Mouse (Mus musculus): Measurements from ENCODE around the gene Orc3.
"Not testable (repeated sequence)": the region's sequence is repeated elsewhere in the genome, so short reads cannot be mapped to it uniquely, and the experiment has no call there.

The Orc3 gene

GRCm38 (mm10) chr4:34581489-34581888 lies 33.3 kb downstream of the Orc3 start:
- DNase-seq = not testable (repeated sequence)

DNA sequence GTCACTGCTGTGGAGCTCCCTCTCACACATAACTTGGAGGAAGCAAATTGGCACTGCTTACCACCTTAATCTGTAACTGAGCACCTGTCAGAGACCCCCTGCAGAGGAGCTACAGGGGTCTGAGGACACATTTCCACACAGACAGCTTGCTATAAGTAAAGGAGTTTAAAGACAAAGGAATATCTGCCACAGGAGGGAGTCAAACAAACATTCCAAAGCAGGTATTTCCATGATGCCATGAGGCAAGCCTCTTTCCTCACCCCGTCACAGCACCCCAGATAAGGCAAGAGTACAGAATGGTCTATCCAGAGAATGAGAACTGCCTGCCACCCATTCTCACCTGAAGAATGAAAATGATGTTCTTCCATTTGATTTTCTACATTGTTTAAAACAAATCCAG lies 35.5 kb downstream of the Orc3 start:
- no peak for DNase-seq

DNA sequence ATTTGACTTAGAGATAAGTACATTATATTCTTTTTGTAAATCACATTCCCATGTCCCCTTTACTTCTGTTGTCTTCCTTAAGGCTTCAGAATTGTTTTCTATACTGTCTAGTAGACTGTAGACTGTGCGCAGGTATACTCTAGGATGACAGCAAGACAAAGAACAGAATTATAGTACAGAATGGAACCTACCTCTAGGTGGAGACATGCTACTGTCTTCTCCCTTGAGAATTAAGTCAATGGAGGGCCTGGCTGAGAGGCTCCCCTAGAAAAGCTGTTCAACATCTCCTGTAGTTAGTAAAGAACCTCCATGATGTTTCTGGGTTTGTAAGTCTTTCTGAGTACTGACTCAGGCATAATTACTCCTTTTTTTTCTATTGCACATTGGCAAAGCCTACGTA lies 37.7 kb downstream of the Orc3 start:
- no peak for DNase-seq

DNA sequence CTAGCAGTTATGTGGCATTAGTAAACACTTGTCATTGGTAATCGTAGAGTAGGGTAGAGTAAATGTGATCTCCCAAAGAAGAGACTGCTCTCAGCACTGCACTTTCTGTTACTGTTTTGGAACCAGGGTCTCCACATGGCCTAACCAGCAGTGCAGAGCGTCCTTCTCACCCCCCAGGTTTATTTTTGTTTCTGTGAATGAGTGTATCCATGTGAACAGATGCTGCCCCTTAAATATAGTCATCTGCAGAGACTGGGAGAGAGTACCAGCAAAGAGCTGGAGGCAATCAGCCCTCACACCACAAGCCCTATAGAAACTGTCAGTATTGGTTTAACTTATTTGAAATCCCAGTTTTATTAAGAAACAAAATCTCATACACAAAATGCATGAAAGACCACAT lies 41.9 kb downstream of the Orc3 start:
- DNase-seq = no peak

DNA sequence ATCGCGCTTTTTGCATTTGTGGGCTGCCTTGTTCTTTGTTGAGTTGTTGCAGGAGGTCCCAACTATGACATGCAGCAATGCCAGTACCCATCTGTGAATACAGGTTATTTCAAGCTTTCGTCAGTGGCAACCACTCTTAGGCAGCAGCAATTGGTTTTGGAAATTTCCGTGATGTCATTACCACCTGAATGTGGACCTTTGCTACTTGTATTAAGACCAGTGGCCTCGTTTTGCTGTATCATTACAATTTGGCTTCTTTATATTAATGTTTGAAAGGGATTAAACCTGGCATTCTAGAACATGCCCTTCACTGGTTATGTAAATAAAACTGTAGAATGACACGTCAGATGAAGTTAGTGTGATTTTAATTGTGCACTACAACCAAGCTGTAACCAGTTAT lies 48.5 kb downstream of the Orc3 start:
- DNase-seq = no peak

GRCm38 (mm10) chr4:34560971-34561370 lies 53.8 kb downstream of the Orc3 start:
- DNase-seq = peak; percentile 67

DNA sequence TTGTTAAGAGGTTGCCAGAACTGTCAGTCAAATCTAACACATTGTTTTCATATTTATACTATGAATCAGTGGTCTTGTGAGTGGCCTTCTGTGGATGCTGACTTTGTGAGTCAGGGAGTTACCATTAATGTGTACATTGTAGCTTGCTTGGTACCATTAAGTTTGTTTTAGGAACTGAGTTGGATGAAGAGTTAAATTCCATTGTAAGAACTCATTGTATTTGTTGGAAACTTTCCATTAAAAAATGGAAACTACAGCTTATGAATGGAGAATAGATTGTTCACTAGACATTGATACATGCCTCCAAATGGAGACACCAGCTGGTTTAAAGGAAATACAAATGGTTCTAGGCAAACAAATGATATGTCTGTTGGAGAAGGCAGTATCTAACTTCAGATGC lies 58.6 kb downstream of the Orc3 start:
- no peak for DNase-seq

- DNase-seq = no peak
Observed at GRCm38 (mm10) chr4:34555604-34556003, 59.1 kb downstream of the Orc3 start.

DNA sequence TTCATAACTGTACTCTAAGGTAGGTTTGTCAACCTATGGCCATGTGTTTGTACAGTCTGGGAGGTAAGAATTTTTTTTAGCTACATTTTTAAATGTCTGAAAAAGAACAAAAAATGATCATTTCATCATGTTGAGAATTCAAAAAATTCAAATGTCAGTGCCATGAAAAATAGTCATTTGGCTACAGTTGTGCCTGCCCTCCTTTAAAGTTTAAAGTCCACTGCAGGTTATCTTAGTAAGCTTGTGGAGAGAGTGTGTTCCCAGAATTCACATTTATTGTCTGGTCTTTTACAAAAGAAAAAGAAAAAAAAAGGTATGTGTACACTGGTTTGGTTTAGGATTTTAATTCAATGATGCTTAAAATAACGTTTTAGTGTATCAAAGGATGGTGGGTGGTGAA lies 60.1 kb downstream of the Orc3 start:
- DNase-seq = no peak

DNA sequence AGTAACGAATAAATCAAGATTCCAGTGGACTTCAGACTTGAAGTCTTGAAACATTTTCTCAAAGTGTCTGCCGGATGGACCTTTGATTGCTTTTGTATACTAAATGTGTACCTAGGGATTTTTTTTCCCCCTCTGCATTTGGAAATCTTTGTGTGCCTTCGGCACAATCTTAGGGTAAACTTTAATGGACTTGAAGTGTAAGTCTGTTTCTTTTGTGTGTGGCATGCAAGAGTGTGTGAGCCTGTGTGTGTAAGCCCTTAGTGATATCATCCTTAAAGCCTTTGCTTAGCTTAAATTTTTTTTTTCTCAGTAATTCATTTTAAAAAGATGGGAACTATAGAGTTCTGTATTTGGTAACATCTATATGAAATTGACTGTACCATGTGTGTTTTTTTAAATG lies 62.8 kb downstream of the Orc3 start:
- no peak for DNase-seq

- peak; percentile 63 for DNase-seq
Observed at GRCm38 (mm10) chr4:34551098-34551809, 63.5 kb downstream of the Orc3 start.

GRCm38 (mm10) chr4:34550748-34551097 lies 64.0 kb downstream of the Orc3 start, which contains the start of gene Akirin2:
Gene Akirin2 (plus strand): TSS chr4:34550937.
- no peak for DNase-seq

DNA sequence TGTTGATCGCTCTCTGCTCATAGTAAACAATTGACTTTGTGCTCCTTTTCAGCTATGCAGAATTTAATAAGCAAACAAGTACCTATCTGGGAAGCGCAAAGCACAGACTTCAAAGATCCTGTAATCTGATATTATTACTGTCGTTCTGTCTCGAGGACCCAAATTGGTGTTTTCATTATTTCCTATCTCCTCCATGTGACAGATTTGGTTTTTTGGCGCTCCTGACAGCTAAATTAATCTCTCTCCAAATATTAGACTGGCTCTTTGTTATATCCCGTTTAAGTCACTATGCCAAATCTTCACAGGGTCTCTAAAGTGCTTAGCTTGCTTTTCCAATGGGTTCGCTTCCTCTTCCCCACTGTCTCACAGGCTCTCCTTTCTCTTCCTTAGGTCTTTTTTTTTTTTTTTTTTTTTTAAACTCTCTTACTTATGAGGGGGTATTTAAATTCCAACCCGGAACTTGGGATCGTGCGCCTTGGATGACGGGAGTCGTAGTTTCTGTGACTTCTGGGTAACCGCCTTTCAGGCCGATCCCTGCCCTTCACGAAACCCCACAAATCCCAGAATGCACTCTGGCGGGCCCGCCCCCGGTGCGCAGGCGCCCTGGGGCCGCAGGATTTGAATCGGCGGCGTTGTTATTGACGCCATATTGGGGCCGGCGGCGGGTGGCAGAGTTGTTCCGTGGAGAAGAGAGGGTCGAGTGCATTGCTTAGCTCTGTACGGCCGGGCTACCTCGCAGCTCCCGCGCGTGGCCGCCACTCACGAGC lies 64.6 kb downstream of the Orc3 start:
- DNase-seq = peak; percentile 97

DNA sequence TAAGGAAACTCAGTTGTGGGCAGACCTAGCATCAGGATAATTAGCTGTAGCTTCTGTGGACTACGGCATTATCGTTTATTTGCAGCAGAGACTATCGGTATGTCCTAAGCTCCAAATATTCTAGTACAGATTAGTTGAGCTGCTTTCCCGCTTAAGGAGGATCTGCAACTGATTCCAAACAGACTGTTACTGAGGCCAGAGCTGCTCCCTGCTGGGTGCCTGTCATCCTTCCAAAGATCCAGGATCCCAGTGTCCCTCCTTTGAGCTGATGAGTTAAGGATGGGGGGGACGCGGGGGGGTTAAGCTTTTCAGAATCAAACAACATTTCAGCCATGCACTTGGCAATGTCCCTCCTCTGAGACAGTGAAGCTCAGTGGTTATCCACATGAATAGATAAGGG lies 84.8 kb downstream of the Orc3 start:
- DNase-seq = no peak

GRCm38 (mm10) chr4:34529379-34529778 lies 85.4 kb downstream of the Orc3 start:
- no peak for DNase-seq

GRCm38 (mm10) chr4:34528430-34529100 lies 86.2 kb downstream of the Orc3 start:
- no peak for DNase-seq

GRCm38 (mm10) chr4:34526771-34527170 lies 88.0 kb downstream of the Orc3 start:
- DNase-seq = no peak

- DNase-seq = no peak
Observed at GRCm38 (mm10) chr4:34523586-34523985, 91.2 kb downstream of the Orc3 start.

DNA sequence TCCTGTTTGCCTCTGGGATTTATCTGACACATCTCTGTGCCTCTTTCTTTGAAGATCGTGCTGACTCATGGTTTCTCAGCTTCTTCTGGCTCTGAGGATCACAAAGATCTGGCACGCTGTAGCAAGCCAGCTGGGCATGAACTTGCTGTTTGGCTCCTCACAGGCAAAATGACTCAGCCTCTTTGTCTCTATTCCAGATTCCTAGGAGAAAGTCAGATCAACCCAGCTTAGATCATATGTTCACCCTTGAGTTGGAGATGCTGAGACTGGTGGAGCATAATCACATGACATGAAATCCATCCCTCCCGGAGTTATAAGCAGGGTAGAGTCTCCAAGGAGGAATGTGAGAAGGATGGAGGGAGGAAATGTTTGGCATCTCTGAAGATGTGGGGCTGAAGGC lies 91.9 kb downstream of the Orc3 start:
- DNase-seq = no peak
